Mouse (Mus musculus) adrenal gland (tissue): ENCODE data around the gene Hapln4.
"Not testable (repeated sequence)": the region's sequence is repeated elsewhere in the genome, so short reads cannot be mapped to it uniquely, and the experiment has no call there.

ENCODE experiments used
- intact Hi-C: fragments of 180-260 bp; cut with DNase I; formaldehyde crosslinking; loops from one replicate; pipeline ENCODE4 v1.15.1; 2025
- long read RNA-seq, 2 experiments: library from polyadenylated mRNA; unstranded; transcript quantifications; one replicate each; pipeline ENCODE4 v2.0.0; 2020; ENCODE audit warnings: borderline replicate concordance in 1 of 2; ENCODE audit not compliant: insufficient replicate concordance in 1 of 2

The Hapln4 gene
- long read RNA-seq, experiment 1, result 0 reads
- long read RNA-seq, experiment 2, result 0 reads

GRCm38 (mm10) chr8:70083285-70083684, at the start of gene Hapln4:
Gene Hapln4 (plus strand): TSS chr8:70083457.
- intact Hi-C loops, result no loop called here

GRCm38 (mm10) chr8:70037994-70038393, 45.3 kb upstream of the Hapln4 start:
- intact Hi-C loops, result no loop called here

- intact Hi-C loops, result no loop called here
Observed at GRCm38 (mm10) chr8:70041885-70042546, 41.2 kb upstream of the Hapln4 start.

GRCm38 (mm10) chr8:70042583-70043455, 40.4 kb upstream of the Hapln4 start, which contains the start of the genes Mau2 and Sugp1:
Gene Mau2 (minus strand): TSS chr8:70042734.
Gene Sugp1 (plus strand): TSS chr8:70042813.
- intact Hi-C loops, result no loop called here

GRCm38 (mm10) chr8:70043996-70044395, 39.3 kb upstream of the Hapln4 start:
- intact Hi-C loops, result no loop called here

GRCm38 (mm10) chr8:70049662-70050061, 33.6 kb upstream of the Hapln4 start:
- intact Hi-C loops, result no loop called here

- intact Hi-C loops, result not testable (repeated sequence)
Observed at GRCm38 (mm10) chr8:70050434-70050833, 32.8 kb upstream of the Hapln4 start.

GRCm38 (mm10) chr8:70057721-70058120, 25.5 kb upstream of the Hapln4 start:
- intact Hi-C loops, result no loop called here

GRCm38 (mm10) chr8:70071836-70072440, 11.3 kb upstream of the Hapln4 start:
- intact Hi-C loops, result no loop called here

GRCm38 (mm10) chr8:70072441-70073069, 10.7 kb upstream of the Hapln4 start, which contains the start of gene Tm6sf2:
Gene Tm6sf2 (plus strand): TSS chr8:70072924.
- intact Hi-C loops, result no loop called here

- intact Hi-C loops, result no loop called here
Observed at GRCm38 (mm10) chr8:70073120-70073519, 10.1 kb upstream of the Hapln4 start.

GRCm38 (mm10) chr8:70073682-70074081, 9.6 kb upstream of the Hapln4 start:
- intact Hi-C loops, result no loop called here

- intact Hi-C loops, result no loop called here
Observed at GRCm38 (mm10) chr8:70081976-70082375, 1.3 kb upstream of the Hapln4 start.

GRCm38 (mm10) chr8:70084191-70085065, 1.2 kb downstream of the Hapln4 start:
- intact Hi-C loops, result no loop called here

GRCm38 (mm10) chr8:70086151-70086550, 2.9 kb downstream of the Hapln4 start:
- intact Hi-C loops, result no loop called here

- intact Hi-C loops, result no loop called here
Observed at GRCm38 (mm10) chr8:70087237-70087636, 4.0 kb downstream of the Hapln4 start.

- intact Hi-C loops, result no loop called here
Observed at GRCm38 (mm10) chr8:70087836-70088650, 4.8 kb downstream of the Hapln4 start.

- intact Hi-C loops, result no loop called here
Observed at GRCm38 (mm10) chr8:70089296-70089960, 6.2 kb downstream of the Hapln4 start.

GRCm38 (mm10) chr8:70092786-70093185, 9.5 kb downstream of the Hapln4 start:
- intact Hi-C loops, result no loop called here
